Comparison of ENCODE assay signal across 14 mouse cellular contexts in the genomic region with DNA sequence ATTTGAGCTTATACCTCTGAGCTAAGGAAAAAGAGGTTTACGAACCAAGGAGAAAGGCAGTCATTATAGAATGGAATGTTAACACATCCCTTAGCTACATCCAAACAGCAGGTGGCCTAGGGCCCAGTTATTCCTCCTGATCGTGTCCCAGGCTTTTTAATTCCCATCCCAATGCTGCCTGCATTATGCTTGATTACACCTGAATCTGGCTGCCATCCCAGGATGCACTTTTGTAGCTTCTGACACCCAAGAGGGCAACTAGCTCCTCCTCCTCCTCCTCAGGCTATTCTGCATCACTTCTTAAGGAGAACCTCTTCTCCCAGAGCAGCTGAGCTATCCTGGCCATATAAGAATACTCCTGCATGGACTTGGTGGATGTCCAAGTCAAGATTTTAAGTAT.
"Had no signal": no experiment of that assay in that cellular context is flagged by ENCODE, and none has a peak within 500 bp of the region (broad histone marks: within the 10 kb centered on the region; RNA-seq: fewer than 3 reads in every experiment).

No protein-coding gene starts in this region.

- H3K4me3 ChIP-seq: kidney, embryonic 15.5 days; left cerebral cortex, adult 2 months; liver, embryonic 13.5 days; midbrain, embryonic 13.5 days; myocyte; neural tube, embryonic 12.5 days; stomach, embryonic 15.5 days had no signal

- H3K36me3 ChIP-seq: kidney, embryonic 15.5 days; liver, embryonic 13.5 days; midbrain, embryonic 13.5 days; neural tube, embryonic 12.5 days; stomach, embryonic 15.5 days had no signal

- H3K27ac ChIP-seq: kidney, embryonic 15.5 days; left cerebral cortex, adult 2 months; liver, embryonic 13.5 days; midbrain, embryonic 13.5 days; neural tube, embryonic 12.5 days; stomach, embryonic 15.5 days had no signal

- DNase-seq: kidney, adult 2 months; kidney, postnatal 25 days; liver; liver, embryonic 13.5 days; liver, postnatal 0 days; right cerebral cortex, postnatal 14 days; thymus, adult 2 months; thymus, postnatal 25 days had no signal

- H3K4me1 ChIP-seq: kidney, embryonic 15.5 days; liver, embryonic 13.5 days; midbrain, embryonic 13.5 days; neural tube, embryonic 12.5 days; stomach, embryonic 15.5 days had no signal

- ATAC-seq: liver, postnatal 0 days; midbrain, embryonic 13.5 days had no signal

- H3K4me2 ChIP-seq: kidney, embryonic 15.5 days; liver, embryonic 13.5 days; midbrain, embryonic 13.5 days; neural tube, embryonic 12.5 days; stomach, embryonic 15.5 days had no signal

- H3K27me3 ChIP-seq: kidney, embryonic 15.5 days; liver, embryonic 13.5 days; midbrain, embryonic 13.5 days; neural tube, embryonic 12.5 days; stomach, embryonic 15.5 days had no signal

- H3K9ac ChIP-seq: kidney, embryonic 15.5 days; liver, embryonic 13.5 days; liver, postnatal 0 days; midbrain, embryonic 13.5 days; neural tube, embryonic 12.5 days; stomach, embryonic 15.5 days had no signal

- H3K9me3 ChIP-seq: kidney, embryonic 15.5 days; midbrain, embryonic 13.5 days; neural tube, embryonic 12.5 days; stomach, embryonic 15.5 days had no signal
